16 mouse cellular contexts compared by ENCODE assay signal in genomic region chr1:91215264-91215663, GRCm38 (mm10). TPM values are rescaled to one million over a fixed set of nuclear protein-coding genes. Genes with fewer than 3 reads are reported as not detected.
A peak's percentile ranks its signal among the peaks of the same experiment; 100 is the strongest.
DNase-seq lines count a peak whose midpoint lies in the region; ATAC-seq and TF ChIP-seq lines count a peak whose summit lies in the region.
"Had no signal": no experiment of that assay in that cellular context is flagged by ENCODE, and none has a peak within 500 bp of the region (broad histone marks: within the 10 kb centered on the region; RNA-seq: fewer than 3 reads in every experiment).

No protein-coding gene starts in this region.

- intact Hi-C loops in heart, postnatal 10 days (cut with DNase I): loop anchor here (10.0 kb wide), 1 partner anchor 240 kb away; no protein-coding TSS in a partner anchor
- intact Hi-C loops in heart, postnatal 25 days (cut with DNase I): no loop called here

- peaks cover 74% of the 10 kb centered on the region for H3K4me1 ChIP-seq in heart, embryonic 13.5 days
- peaks cover 64% of the 10 kb centered on the region for H3K4me1 ChIP-seq in heart, postnatal 0 days (ENCODE audit: control insufficient read depth, insufficient read depth)

- H3K9me3 ChIP-seq in heart, embryonic 13.5 days: no peaks in the 10 kb centered on the region
- no peaks in the 10 kb centered on the region for H3K9me3 ChIP-seq in heart, postnatal 0 days (replicated peaks; ENCODE audit: control insufficient read depth, low read length)
- H3K9me3 ChIP-seq: forebrain, embryonic 15.5 days; hindbrain, embryonic 15.5 days; kidney, embryonic 15.5 days had no signal

- peak overlapping the region; percentile 96 for H3K27ac ChIP-seq in heart, embryonic 13.5 days (replicated peaks)
- H3K27ac ChIP-seq in heart, postnatal 0 days (ENCODE audit: low read depth): peak overlapping the region; percentile 54
- H3K27ac ChIP-seq: forebrain, embryonic 15.5 days; hindbrain, embryonic 15.5 days; kidney, embryonic 15.5 days had no signal

- H3K4me2 ChIP-seq in heart, embryonic 13.5 days: no peak overlapping the region
- H3K4me2 ChIP-seq in heart, postnatal 0 days (ENCODE audit: low read depth, low read length): no peak overlapping the region
- H3K4me2 ChIP-seq: forebrain, embryonic 15.5 days; hindbrain, embryonic 15.5 days; kidney, embryonic 15.5 days had no signal

- DNase-seq in heart, adult 11 months: peak; percentile 70
- DNase-seq in heart, adult 8-10 months (ENCODE audit: low spot score): no peak
- no peak for DNase-seq in heart, postnatal 10 days
- no peak for DNase-seq in heart, postnatal 0 days (ENCODE audit: low spot score)
- no peak for DNase-seq in heart, postnatal 25 days (ENCODE audit: low spot score)
- no peak for DNase-seq in adrenal gland, adult 8-10 months
- DNase-seq: adrenal gland, postnatal 25 days; cerebellum, adult 18-20 months had no signal

- no peaks in the 10 kb centered on the region for H3K27me3 ChIP-seq in heart, embryonic 13.5 days (replicated peaks)
- no peaks in the 10 kb centered on the region for H3K27me3 ChIP-seq in heart, postnatal 0 days (ENCODE audit: control insufficient read depth, insufficient read depth, low read length)
- H3K27me3 ChIP-seq: CH12.LX; forebrain, embryonic 15.5 days; hindbrain, embryonic 15.5 days; kidney, embryonic 15.5 days; Patski had no signal

- no peak overlapping the region for H3K4me3 ChIP-seq in heart, embryonic 13.5 days
- H3K4me3 ChIP-seq in heart, postnatal 0 days (ENCODE audit: low read depth, low read length): no peak overlapping the region
- H3K4me3 ChIP-seq: forebrain, embryonic 15.5 days; hindbrain, embryonic 15.5 days; kidney, embryonic 15.5 days had no signal

- no peaks in the 10 kb centered on the region for H3K36me3 ChIP-seq in heart, embryonic 13.5 days
- H3K36me3 ChIP-seq in heart, postnatal 0 days (replicated peaks; ENCODE audit: control insufficient read depth, insufficient read depth, low read length): no peaks in the 10 kb centered on the region
- H3K36me3 ChIP-seq: forebrain, embryonic 15.5 days; hindbrain, embryonic 15.5 days; kidney, embryonic 15.5 days had no signal

- no peak for ATAC-seq in heart, embryonic 13.5 days (ENCODE audit: extremely low read depth, insufficient number of reproducible peaks, low FRiP score, low TSS enrichment)
- ATAC-seq in heart, postnatal 0 days (ENCODE audit: insufficient read depth, low read depth): no peak
- ATAC-seq: activated CD4-positive, CD25-positive, alpha-beta regulatory T cell, adult 4 months; forebrain, embryonic 15.5 days; intestine, embryonic 16.5 days had no signal

- TF ChIP-seq CTCF in heart, postnatal 0 days (IDR thresholded peaks at IDR 0.05; ENCODE audit: low read depth): no peak

- H3K9ac ChIP-seq in heart, embryonic 13.5 days: no peak overlapping the region
- no peak overlapping the region for H3K9ac ChIP-seq in heart, postnatal 0 days (replicated peaks; ENCODE audit: low read depth, low read length)
- H3K9ac ChIP-seq: forebrain, embryonic 15.5 days; hindbrain, embryonic 15.5 days; kidney, embryonic 15.5 days had no signal

- TF ChIP-seq EP300 in heart, postnatal 0 days (IDR thresholded peaks at IDR 0.05; ENCODE audit: low read depth): no peak

- 67% methylated on average over 1 of the region's 1 CpGs for WGBS in heart, embryonic 13.5 days
- 51% methylated on average over 1 of the region's 1 CpGs for WGBS in heart, postnatal 0 days

RNA-seq across cellular contexts. Expression of gene Ube2f, which starts 34.8 kb away (rescaled TPM):
- 10 to 100 TPM; 39.6 to 52.2 (median 45.2) TPM for total RNA-seq in heart, adult 8-10 months (2022)
- polyA plus RNA-seq in heart, embryonic 13.5 days (2015; fragmentation: Nextera tagmentation; extraction: Ambion mirVana): 61.2 and 64.8 TPM in 2 replicates
- total RNA-seq in heart, postnatal 10 days (2021): 10 to 100 TPM; 54.8 to 60.2 TPM
- 23.5 and 69.6 TPM in 2 replicates for total RNA-seq in heart, postnatal 0 days (2014; rRNA removed; ENCODE audit: low replicate concordance)
- 77.9 and 79.3 TPM in 2 replicates for polyA plus RNA-seq in heart, postnatal 0 days (2015; fragmentation: Nextera tagmentation; extraction: Ambion mirVana)
- 10 to 100 TPM; 48.7 to 49.3 TPM for total RNA-seq in heart, postnatal 25 days (2021)
- 10 to 100 TPM; 57.7 to 87.7 (median 71.3) TPM for total RNA-seq in adrenal gland, adult 8-10 months (2022)

RNA-seq across cellular contexts. Expression of gene Ramp1, which starts 35.6 kb away (rescaled TPM):
- 1 to 10 TPM; 3.4 to 5.1 (median 4.5) TPM for total RNA-seq in heart, adult 8-10 months (2022)
- 25.8 and 31.3 TPM in 2 replicates for polyA plus RNA-seq in heart, embryonic 13.5 days (2015; fragmentation: Nextera tagmentation; extraction: Ambion mirVana)
- 10 to 100 TPM; 20.0 to 20.2 TPM for total RNA-seq in heart, postnatal 10 days (2021)
- total RNA-seq in heart, postnatal 0 days (2014; rRNA removed; ENCODE audit: low replicate concordance): 46.7 and 59.5 TPM in 2 replicates
- 62.4 and 65.5 TPM in 2 replicates for polyA plus RNA-seq in heart, postnatal 0 days (2015; fragmentation: Nextera tagmentation; extraction: Ambion mirVana)
- total RNA-seq in heart, postnatal 25 days (2021): 10 to 100 TPM in 1 of 2 experiments, 1 to 10 TPM in 1; 7.7 to 10.1 TPM
- total RNA-seq in adrenal gland, adult 8-10 months (2022): 10 to 100 TPM in 2 of 4 experiments, 1 to 10 TPM in 2; 7.6 to 11.6 (median 10.0) TPM
- total RNA-seq: CH12.LX had no signal
- polyA plus RNA-seq: Patski had no signal
